Mouse (Mus musculus) spleen, adult 2 months (tissue): ENCODE results near the gene Stim2.

Source experiments
- CTCF ChIP-seq: fragments of 200-500 bp; IDR thresholded peaks from 2 replicates; pipeline ENCODE4 v1.5.1; 2011; ENCODE audit warnings: mild to moderate bottlenecking, inconsistent platforms; ENCODE audit not compliant: insufficient read depth, insufficient read length, insufficient replicate concordance; ENCODE audit errors: extremely low read depth
- POLR2A ChIP-seq: fragments of 200-500 bp; IDR thresholded peaks from 2 replicates; pipeline ENCODE4 v1.6.1; 2011; ENCODE audit warnings: low read depth, low read length, inconsistent platforms

DNA sequence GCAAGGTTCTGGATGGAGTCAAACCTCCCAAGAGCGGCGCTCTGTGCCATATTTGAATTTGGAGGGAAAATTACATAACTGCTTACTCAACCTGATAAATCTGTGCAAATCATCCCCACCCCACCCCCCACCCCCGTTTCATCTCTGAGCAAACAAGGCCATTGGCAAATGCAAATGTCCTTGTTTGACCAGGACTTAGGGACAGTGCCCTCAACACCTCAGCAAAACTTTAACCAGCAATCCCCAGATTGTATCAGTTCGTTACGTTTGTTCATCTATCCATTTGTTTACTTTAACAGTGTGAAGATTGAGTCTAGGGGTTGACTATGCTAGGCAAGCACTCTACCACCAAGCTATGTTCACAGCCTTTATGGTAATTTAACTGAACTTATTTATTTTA, 32.6 kb upstream of the Stim2 start:
- no peak for TF ChIP-seq CTCF
- no peak for TF ChIP-seq POLR2A
